Comparison of ENCODE assay signal across 16 mouse cellular contexts in genomic region chr2:26556535-26556993, GRCm38 (mm10). TPM values are rescaled to one million over a fixed set of nuclear protein-coding genes. Genes with fewer than 3 reads are reported as not detected.
DNase-seq lines count a peak whose midpoint lies in the region; ATAC-seq and TF ChIP-seq lines count a peak whose summit lies in the region.
"Had no signal": no experiment of that assay in that cellular context is flagged by ENCODE, and none has a peak within 500 bp of the region (broad histone marks: within the 10 kb centered on the region; RNA-seq: fewer than 3 reads in every experiment).

No protein-coding gene starts in this region.

- no peak for TF ChIP-seq CTCF in liver, adult 2 months (IDR thresholded peaks at IDR 0.05; ENCODE audit: low read depth, low read length)
- no peak for TF ChIP-seq CTCF in liver, postnatal 0 days (IDR thresholded peaks at IDR 0.05; ENCODE audit: low read depth)
- TF ChIP-seq CTCF in liver, embryonic 14.5 days (IDR thresholded peaks at IDR 0.05; ENCODE audit: low read depth): no peak

- H3K9ac ChIP-seq in liver, adult 2 months (ENCODE audit: low read depth, low read length): no peak overlapping the region
- no peak overlapping the region for H3K9ac ChIP-seq in liver, postnatal 0 days (replicated peaks)
- H3K9ac ChIP-seq in liver, embryonic 14.5 days (replicated peaks): no peak overlapping the region
- H3K9ac ChIP-seq: forebrain, embryonic 13.5 days had no signal

- H3K27ac ChIP-seq in liver, adult 2 months (replicated peaks; ENCODE audit: insufficient read depth, low read depth, low read length): peak overlapping the region; percentile 17; the same call in 1 of the 2 replicates
- H3K27ac ChIP-seq in liver, postnatal 0 days (ENCODE audit: low read depth): no peak overlapping the region
- no peak overlapping the region for H3K27ac ChIP-seq in liver, embryonic 14.5 days
- H3K27ac ChIP-seq: forebrain, embryonic 13.5 days had no signal

- TF ChIP-seq EP300 in liver, postnatal 0 days (IDR thresholded peaks at IDR 0.05; ENCODE audit: low read depth): no peak
- TF ChIP-seq EP300 in liver, embryonic 14.5 days (IDR thresholded peaks at IDR 0.05; ENCODE audit: low read depth): no peak

- peaks cover 31% of the 10 kb centered on the region for H3K4me1 ChIP-seq in liver, adult 2 months (ENCODE audit: control insufficient read depth, insufficient read depth, low read length)
- H3K4me1 ChIP-seq in liver, postnatal 0 days (ENCODE audit: insufficient read depth): peaks cover 52% of the 10 kb centered on the region
- H3K4me1 ChIP-seq in liver, embryonic 14.5 days (replicated peaks; ENCODE audit: control insufficient read depth in 2 of 2, insufficient read depth in 2 of 2, low read length in 1 of 2): peaks cover 0 to 22% of the 10 kb centered on the region in 2 experiments; a peak in 2 of 4 replicates

- H3K4me2 ChIP-seq in liver, postnatal 0 days (ENCODE audit: low read depth, low read length): no peak overlapping the region
- no peak overlapping the region for H3K4me2 ChIP-seq in liver, embryonic 14.5 days (ENCODE audit: low read depth)
- H3K4me2 ChIP-seq: forebrain, embryonic 13.5 days had no signal

- peak; percentile 91 for DNase-seq in liver, adult 2 months (ENCODE audit: extremely low read depth, low read depth, low spot score)
- DNase-seq in liver, postnatal 0 days: no peak
- peak; percentile 56 to 63 for DNase-seq in urinary bladder, postnatal 36 days (ENCODE audit: low spot score in 2 of 2)
- no peak for DNase-seq in urinary bladder, adult 2 months (ENCODE audit: low spot score)
- no peak for DNase-seq in liver, embryonic 14.5 days (ENCODE audit: low read depth in 3 of 3, low spot score in 3 of 3)
- DNase-seq in adrenal gland, adult 18-20 months (ENCODE audit: low spot score in 2 of 2): no peak
- DNase-seq in cerebellum, postnatal 4 days (ENCODE audit: low spot score in 2 of 2): no peak
- DNase-seq: embryo, embryonic 11 days; kidney, adult 11 months had no signal

- no peak for ATAC-seq in liver, postnatal 0 days
- peak; percentile 33; the same call in 1 of the 2 replicates for ATAC-seq in liver, embryonic 14.5 days (ENCODE audit: insufficient read depth)
- ATAC-seq: activated CD4-positive, CD25-positive, alpha-beta regulatory T cell, adult 4 months; forebrain, embryonic 13.5 days had no signal

- no peaks in the 10 kb centered on the region for H3K27me3 ChIP-seq in liver, adult 2 months (ENCODE audit: control insufficient read depth, insufficient read depth, low read length)
- H3K27me3 ChIP-seq in liver, postnatal 0 days (ENCODE audit: insufficient read depth, low read length): no peaks in the 10 kb centered on the region
- no peaks in the 10 kb centered on the region for H3K27me3 ChIP-seq in liver, embryonic 14.5 days (ENCODE audit: control insufficient read depth, insufficient read depth, low read length)
- H3K27me3 ChIP-seq: forebrain, embryonic 13.5 days had no signal

- no peaks in the 10 kb centered on the region for H3K9me3 ChIP-seq in liver, postnatal 0 days (ENCODE audit: low read length)
- H3K9me3 ChIP-seq in liver, embryonic 14.5 days (ENCODE audit: control insufficient read depth, low read length): no peaks in the 10 kb centered on the region
- H3K9me3 ChIP-seq: forebrain, embryonic 13.5 days; G1E had no signal

- TF ChIP-seq POLR2A in liver, adult 2 months (IDR thresholded peaks at IDR 0.05; ENCODE audit: extremely low read depth, insufficient read depth, low read length): no peak

- 15% methylated on average over 4 of the region's 4 CpGs for WGBS in liver, adult 2 months
- WGBS in liver, postnatal 0 days (ENCODE audit: insufficient replicate concordance): 42% methylated on average over 4 of the region's 4 CpGs
- 42% methylated on average over 4 of the region's 4 CpGs for WGBS in liver, embryonic 14.5 days (ENCODE audit: insufficient replicate concordance)

- no peak overlapping the region for H3K4me3 ChIP-seq in liver, adult 2 months (ENCODE audit: insufficient read depth, low read depth, low read length)
- H3K4me3 ChIP-seq in liver, postnatal 0 days (ENCODE audit: low read depth, low read length): no peak overlapping the region
- H3K4me3 ChIP-seq in liver, embryonic 14.5 days (ENCODE audit: insufficient read depth in 1 of 2, low read depth in 2 of 2, low read length in 2 of 2): no peak overlapping the region
- H3K4me3 ChIP-seq: forebrain, embryonic 13.5 days had no signal

- no peaks in the 10 kb centered on the region for H3K79me2 ChIP-seq in liver, adult 2 months (ENCODE audit: control insufficient read depth, insufficient read depth, low read length)

- no peaks in the 10 kb centered on the region for H3K36me3 ChIP-seq in liver, adult 2 months (ENCODE audit: control insufficient read depth, insufficient read depth, low read length)
- H3K36me3 ChIP-seq in liver, postnatal 0 days (replicated peaks; ENCODE audit: insufficient read depth, low read length): no peaks in the 10 kb centered on the region
- H3K36me3 ChIP-seq in liver, embryonic 14.5 days (replicated peaks; ENCODE audit: control insufficient read depth, insufficient read depth, low read depth): no peaks in the 10 kb centered on the region
- H3K36me3 ChIP-seq: G1E had no signal

RNA-seq across cellular contexts. Expression of gene Egfl7, which starts 23.2 kb away (rescaled TPM):
- 58.6 and 67.0 TPM in 2 replicates for total RNA-seq in liver, adult 2 months (2014; rRNA removed)
- polyA plus RNA-seq in liver, adult 2 months (2012; rRNA removed): 60.7 and 90.0 TPM in 2 replicates
- polyA plus RNA-seq in liver, postnatal 0 days (2015; fragmentation: Nextera tagmentation; extraction: Ambion mirVana): 49.6 and 53.0 TPM in 2 replicates
- 155 and 208 TPM in 2 replicates for polyA plus RNA-seq in urinary bladder, adult 2 months (2012; rRNA removed)
- 61.7 and 68.0 TPM in 2 replicates for polyA plus RNA-seq in liver, embryonic 14.5 days (2012; rRNA removed)
- polyA plus RNA-seq in liver, embryonic 14.5 days (2014; fragmentation: Nextera tagmentation; extraction: Ambion mirVana): 46.8 and 47.6 TPM in 2 replicates
- 100 to 1,000 TPM in 1 of 2 experiments, 10 to 100 TPM in 1; 97.9 to 102 TPM for total RNA-seq in adrenal gland, adult 18-20 months (2021)

RNA-seq across cellular contexts. Expression of gene Gm20532, which starts 29.9 kb away (rescaled TPM):
- not detected in 2 replicates for total RNA-seq in liver, adult 2 months (2014; rRNA removed)
- not detected in 2 replicates for polyA plus RNA-seq in liver, adult 2 months (2012; rRNA removed)
- polyA plus RNA-seq in liver, postnatal 0 days (2015; fragmentation: Nextera tagmentation; extraction: Ambion mirVana): not detected in 2 replicates
- not detected in 2 replicates for polyA plus RNA-seq in urinary bladder, adult 2 months (2012; rRNA removed)
- not detected in 2 replicates for polyA plus RNA-seq in liver, embryonic 14.5 days (2012; rRNA removed)
- not detected in 2 replicates for polyA plus RNA-seq in liver, embryonic 14.5 days (2014; fragmentation: Nextera tagmentation; extraction: Ambion mirVana)
- total RNA-seq in adrenal gland, adult 18-20 months (2021): not detected
- total RNA-seq: G1E; layer of hippocampus, postnatal 14 days had no signal
- polyA plus RNA-seq: activated CD4-positive, CD25-positive, alpha-beta regulatory T cell, adult 4 months; forebrain, embryonic 13.5 days; G1E; gonadal fat pad, adult 2 months; limb, embryonic 14.5 days; spleen, adult 2 months had no signal

RNA-seq across cellular contexts. Expression of gene Notch1, which starts 40.1 kb away (rescaled TPM):
- 6.2 and 13.8 TPM in 2 replicates for total RNA-seq in liver, adult 2 months (2014; rRNA removed)
- polyA plus RNA-seq in liver, adult 2 months (2012; rRNA removed): 9.1 and 9.7 TPM in 2 replicates
- 2.0 and 2.1 TPM in 2 replicates for polyA plus RNA-seq in liver, postnatal 0 days (2015; fragmentation: Nextera tagmentation; extraction: Ambion mirVana)
- polyA plus RNA-seq in urinary bladder, adult 2 months (2012; rRNA removed): 21.4 and 33.4 TPM in 2 replicates
- polyA plus RNA-seq in liver, embryonic 14.5 days (2012; rRNA removed): 1.7 and 1.8 TPM in 2 replicates
- polyA plus RNA-seq in liver, embryonic 14.5 days (2014; fragmentation: Nextera tagmentation; extraction: Ambion mirVana): 2.1 and 2.3 TPM in 2 replicates
- 10 to 100 TPM; 21.5 to 22.0 TPM for total RNA-seq in adrenal gland, adult 18-20 months (2021)

RNA-seq across cellular contexts. Expression of gene Agpat2, which starts 47.7 kb away (rescaled TPM):
- 116 and 153 TPM in 2 replicates for total RNA-seq in liver, adult 2 months (2014; rRNA removed)
- polyA plus RNA-seq in liver, adult 2 months (2012; rRNA removed): 421 and 511 TPM in 2 replicates
- polyA plus RNA-seq in liver, postnatal 0 days (2015; fragmentation: Nextera tagmentation; extraction: Ambion mirVana): 215 and 221 TPM in 2 replicates
- polyA plus RNA-seq in urinary bladder, adult 2 months (2012; rRNA removed): 48.3 and 63.6 TPM in 2 replicates
- 27.2 and 29.8 TPM in 2 replicates for polyA plus RNA-seq in liver, embryonic 14.5 days (2012; rRNA removed)
- 31.4 and 32.8 TPM in 2 replicates for polyA plus RNA-seq in liver, embryonic 14.5 days (2014; fragmentation: Nextera tagmentation; extraction: Ambion mirVana)
- 100 to 1,000 TPM; 431 to 896 TPM for total RNA-seq in adrenal gland, adult 18-20 months (2021)

Comparison
In these comparisons a context has a peak if more than half of its experiments do, and no peak if none do; other contexts are left out.
1. DNase-seq: peak in liver, adult 2 months (single experiment) and urinary bladder, postnatal 36 days (2 of 2); none in liver, postnatal 0 days (single experiment), urinary bladder, adult 2 months (single experiment), liver, embryonic 14.5 days (0 of 3), adrenal gland, adult 18-20 months (0 of 2) and cerebellum, postnatal 4 days (0 of 2).